Mouse (Mus musculus): ENCODE results near the gene Gm20906. TPM values are rescaled to one million over a fixed set of nuclear protein-coding genes. Genes with fewer than 3 reads are reported as not detected.
"Not testable (repeated sequence)": the region's sequence is repeated elsewhere in the genome, so short reads cannot be mapped to it uniquely, and the experiment has no call there.

Gene Gm20906
- not detected in 2 replicates for polyA plus RNA-seq (2014; fragmentation: Nextera tagmentation; extraction: Ambion mirVana)

GRCm38 (mm10) chrY:87550666-87551065 is at the start of gene Gm20906:
TSS of gene Gm20906 (plus strand) at chrY:87550966.
- H3K4me1 ChIP-seq (replicated peaks; ENCODE audit: control insufficient read depth, insufficient read depth, low read length); DNase-seq (ENCODE audit: low spot score); H3K9me3 ChIP-seq (ENCODE audit: control insufficient read depth, low read length); H3K4me3 ChIP-seq (ENCODE audit: low read depth, low read length); H3K27me3 ChIP-seq (replicated peaks; ENCODE audit: control insufficient read depth, insufficient read depth, low read length); H3K27ac ChIP-seq (ENCODE audit: low read depth); H3K4me2 ChIP-seq (ENCODE audit: low read length); ATAC-seq (replicated peaks; ENCODE audit: low FRiP score, low TSS enrichment, low read depth); H3K36me3 ChIP-seq (ENCODE audit: control insufficient read depth, insufficient read depth, low read length); H3K9ac ChIP-seq (ENCODE audit: low read length): not testable (repeated sequence)
- no CpG with 5 or more reads among the region's 6 CpGs for whole genome bisulfite sequencing

Data from intestine, embryonic 14.5 days (tissue).